Mouse (Mus musculus): ENCODE results near the gene Rab1a.
"Not testable (repeated sequence)": the region's sequence is repeated elsewhere in the genome, so short reads cannot be mapped to it uniquely, and the experiment has no call there.

Rab1a gene

DNA sequence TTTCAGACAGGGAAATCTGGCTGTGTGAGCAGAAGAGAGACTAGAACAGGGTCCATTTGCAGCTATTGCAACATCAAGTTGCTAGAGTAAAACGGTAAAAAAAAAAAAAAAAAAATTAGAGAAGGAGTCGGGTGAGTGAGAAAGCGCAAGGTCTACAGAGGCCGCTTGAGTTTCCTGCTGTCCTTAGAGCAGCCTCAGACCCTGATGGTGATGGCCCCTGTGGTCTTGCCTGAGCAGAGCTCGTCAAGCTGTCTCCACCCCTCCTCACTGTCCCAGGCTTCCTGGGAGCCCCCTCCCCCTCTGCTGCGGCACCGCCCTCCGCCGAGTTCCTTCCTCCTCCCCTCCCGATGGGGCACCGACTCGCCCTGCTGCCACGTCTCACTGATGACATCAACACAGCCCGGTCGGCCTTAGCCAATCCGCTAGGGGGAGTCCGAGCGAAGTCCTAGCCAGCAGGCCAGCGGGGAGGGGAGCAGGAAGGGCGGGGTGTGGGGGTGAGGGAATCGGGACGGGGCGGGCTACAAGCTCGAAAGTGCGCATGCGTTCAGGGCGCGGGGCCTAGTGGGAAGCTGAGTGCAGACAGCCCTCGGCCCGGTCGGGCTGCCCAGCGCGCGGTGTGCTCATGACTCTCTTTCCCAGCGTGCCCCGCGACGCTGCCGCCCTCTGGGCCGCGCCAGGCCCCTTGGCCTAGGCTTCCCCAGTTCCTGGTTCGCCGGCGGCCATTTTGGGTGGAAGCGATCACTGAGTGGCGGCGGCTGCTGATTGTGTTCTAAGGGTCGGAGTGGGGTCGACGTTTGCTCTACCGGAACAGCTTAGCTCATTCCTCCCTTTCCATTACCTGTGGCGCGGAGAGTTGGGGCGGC lies at the start of gene Rab1a:
Gene Rab1a, plus strand, starts transcription at position 720 of the 863 bp plus-strand sequence.
- DNase-seq (ENCODE audit: low spot score in 2 of 2), result peak; percentile 99 to 100

DNA sequence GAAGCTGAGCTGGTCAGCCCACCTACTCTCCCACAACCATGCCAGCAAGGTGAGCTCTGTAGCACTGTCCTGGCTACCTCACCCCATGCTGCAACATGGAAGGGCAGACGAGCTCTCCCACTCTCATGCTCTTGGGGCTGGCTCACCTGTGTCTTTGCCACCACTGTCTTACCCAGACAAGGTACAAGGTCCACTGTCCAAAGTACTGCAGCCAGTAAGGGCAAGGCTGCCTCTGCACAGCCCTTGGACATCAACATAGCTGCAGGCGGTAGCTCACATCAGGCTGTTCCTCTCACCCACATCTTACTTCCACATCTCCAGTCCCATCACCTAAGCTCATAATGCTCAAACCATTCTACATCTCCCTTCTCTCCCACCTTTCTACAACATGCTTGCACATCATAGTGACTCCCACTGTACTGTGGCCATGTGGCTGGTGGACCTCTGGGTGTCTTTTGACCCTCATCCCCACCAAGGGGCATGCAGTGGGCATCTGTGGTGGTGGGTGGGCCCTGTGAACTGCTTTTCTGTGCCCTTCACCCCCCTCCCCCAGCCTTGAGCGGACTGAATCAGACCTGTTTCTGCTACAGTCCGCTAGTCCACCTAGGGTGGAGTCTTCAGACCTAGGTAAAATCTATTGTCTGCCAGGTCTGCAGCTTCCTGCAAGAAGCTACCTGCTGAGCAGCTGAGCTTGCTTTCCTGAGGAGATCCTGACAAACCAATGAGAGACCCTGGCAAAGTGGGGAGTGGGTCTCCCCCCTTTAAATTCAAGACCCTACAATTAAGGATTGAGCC lies 48.9 kb upstream of the Rab1a start:
- no peak for DNase-seq (ENCODE audit: low spot score in 2 of 2)

GRCm38 (mm10) chr11:20153542-20153941 lies 47.7 kb upstream of the Rab1a start:
- DNase-seq (ENCODE audit: low spot score in 2 of 2), result not testable (repeated sequence)

- no peak for DNase-seq (ENCODE audit: low spot score in 2 of 2)
Observed at GRCm38 (mm10) chr11:20158879-20159278, 42.4 kb upstream of the Rab1a start.

DNA sequence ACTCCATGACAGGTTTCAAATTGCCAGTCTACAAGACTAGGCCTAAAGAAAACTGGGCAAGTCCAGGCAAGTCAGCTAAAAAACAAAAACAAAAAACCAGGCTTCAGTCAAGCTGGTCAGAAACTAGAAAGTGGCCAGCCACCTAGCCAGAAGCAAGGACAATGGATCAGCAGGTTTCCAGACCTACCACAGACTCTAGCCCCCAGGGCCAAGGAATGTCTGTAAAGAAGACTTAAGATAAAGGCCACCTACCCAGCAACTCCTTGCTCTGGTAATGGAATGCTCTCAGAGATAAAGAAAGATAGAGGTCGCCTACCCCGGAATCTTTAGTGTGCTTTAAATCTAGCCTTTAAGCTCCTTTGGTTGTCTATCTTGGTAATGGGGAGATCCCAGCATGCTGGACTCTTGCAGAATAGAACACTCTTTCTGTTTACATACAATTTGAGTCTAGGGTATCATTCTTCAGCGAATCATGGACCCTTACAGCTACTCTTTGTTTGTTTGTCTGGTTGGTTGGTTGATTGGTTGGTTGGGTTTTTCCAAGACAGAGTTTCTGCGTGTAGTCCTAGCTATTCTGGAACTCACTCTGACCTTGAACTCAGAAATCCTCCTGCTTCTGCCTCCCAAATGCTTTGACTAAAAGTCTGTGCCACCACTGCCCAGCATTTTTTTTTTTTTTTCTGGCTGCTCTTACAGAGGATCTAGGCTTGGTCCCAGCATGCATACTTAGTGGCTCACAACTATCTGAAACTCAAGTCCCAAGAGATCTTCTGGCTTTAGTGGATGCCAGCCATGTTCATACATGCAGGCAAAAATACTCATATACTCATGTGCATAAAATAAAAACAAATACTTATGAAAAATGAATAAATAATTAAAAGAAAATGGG lies 36.0 kb upstream of the Rab1a start:
- no peak for DNase-seq (ENCODE audit: low spot score in 2 of 2)

DNA sequence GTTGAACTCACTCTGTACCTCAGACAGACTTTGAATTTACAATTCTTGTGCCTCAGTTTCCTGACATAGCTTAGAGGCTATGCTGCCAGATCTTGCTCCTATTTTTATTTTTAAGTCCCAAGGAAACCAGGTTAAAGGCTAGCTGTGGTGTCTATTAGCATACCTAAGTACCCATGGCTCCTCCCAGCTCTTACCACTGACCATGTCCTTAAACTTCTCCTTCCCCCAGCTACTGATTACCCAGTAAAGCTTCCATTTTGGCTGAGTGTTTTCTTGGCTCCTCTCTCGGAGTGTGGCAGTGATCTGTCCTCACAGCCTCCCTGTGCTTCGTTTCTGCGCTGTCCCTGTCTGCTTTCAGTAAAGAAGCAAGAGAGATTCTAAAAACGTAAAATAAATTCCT lies 35.2 kb upstream of the Rab1a start:
- no peak for DNase-seq (ENCODE audit: low spot score in 2 of 2)

- not testable (repeated sequence) for DNase-seq (ENCODE audit: low spot score in 2 of 2)
Observed at GRCm38 (mm10) chr11:20166476-20166875, 34.8 kb upstream of the Rab1a start.

DNA sequence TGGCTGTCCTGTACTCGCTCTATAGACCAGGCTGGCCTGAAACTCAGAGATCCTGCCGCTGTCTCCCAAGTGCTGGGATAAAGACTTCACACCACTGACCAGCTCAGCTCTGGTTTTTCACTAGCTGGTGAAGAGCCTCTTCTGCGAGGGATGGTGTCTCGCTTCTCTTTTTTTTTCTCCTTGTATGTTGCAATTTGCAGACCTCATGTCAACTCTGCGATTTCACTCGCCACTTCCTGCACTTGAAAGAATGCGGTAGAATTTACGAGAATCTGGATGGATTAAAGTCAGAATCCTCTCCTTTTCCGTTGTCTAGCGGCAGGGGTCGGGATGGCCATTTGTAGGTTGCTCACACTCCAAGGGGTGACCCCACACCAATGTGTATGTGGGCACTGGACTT lies 32.3 kb upstream of the Rab1a start:
- DNase-seq (ENCODE audit: low spot score in 2 of 2), result no peak

- DNase-seq (ENCODE audit: low spot score in 2 of 2), result no peak
Observed at GRCm38 (mm10) chr11:20187271-20187670, 14.0 kb upstream of the Rab1a start.

- DNase-seq (ENCODE audit: low spot score in 2 of 2), result no peak
Observed at GRCm38 (mm10) chr11:20193100-20193736, 8.0 kb upstream of the Rab1a start.

GRCm38 (mm10) chr11:20201661-20202101 lies 449 bp downstream of the Rab1a start:
- peak in 1 of 2 experiments; percentile 43 for DNase-seq (ENCODE audit: low spot score in 2 of 2)

- DNase-seq (ENCODE audit: low spot score in 2 of 2), result no peak
Observed at GRCm38 (mm10) chr11:20202299-20203011, 1.2 kb downstream of the Rab1a start.

DNA sequence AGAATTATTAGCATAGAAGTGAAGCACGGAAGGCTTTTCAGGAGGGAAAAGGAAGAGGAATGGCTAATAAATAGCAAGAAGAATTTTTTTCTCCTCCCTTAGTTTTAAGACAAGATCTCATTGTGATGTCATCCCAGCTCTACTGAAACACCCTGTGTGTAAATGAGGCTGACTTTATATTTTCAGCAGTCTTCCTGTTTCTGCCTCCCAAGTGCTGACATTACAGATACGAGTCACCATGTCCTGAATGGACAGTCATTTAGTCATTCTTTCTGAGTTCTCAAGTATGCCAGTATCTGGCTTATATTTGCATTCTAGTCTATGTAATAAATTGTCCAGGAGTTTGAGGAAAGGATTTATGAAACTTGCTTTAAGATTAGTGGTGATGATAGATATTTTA lies 3.1 kb downstream of the Rab1a start:
- DNase-seq (ENCODE audit: low spot score in 2 of 2), result no peak

- no peak for DNase-seq (ENCODE audit: low spot score in 2 of 2)
Observed at GRCm38 (mm10) chr11:20204870-20205446, 3.7 kb downstream of the Rab1a start.

DNA sequence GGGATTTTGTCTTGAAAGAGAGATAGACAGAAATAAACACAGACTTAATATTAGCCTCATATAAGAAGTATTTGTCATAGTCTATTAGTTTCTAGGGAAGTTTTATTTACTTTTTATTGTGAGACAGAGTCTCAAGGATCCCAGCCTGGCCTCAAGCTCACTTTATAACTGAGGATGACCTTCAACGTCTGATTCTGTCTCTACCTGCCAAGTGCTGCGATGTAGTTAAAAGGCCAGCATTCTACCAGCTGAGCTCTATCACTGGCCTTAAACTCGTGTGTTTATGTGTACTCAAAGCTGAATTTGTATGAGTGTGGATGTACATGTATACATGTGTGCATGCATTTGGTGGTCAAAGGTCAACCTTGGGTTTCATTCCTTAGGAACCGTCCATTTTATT lies 4.3 kb downstream of the Rab1a start:
- no peak for DNase-seq (ENCODE audit: low spot score in 2 of 2)

DNA sequence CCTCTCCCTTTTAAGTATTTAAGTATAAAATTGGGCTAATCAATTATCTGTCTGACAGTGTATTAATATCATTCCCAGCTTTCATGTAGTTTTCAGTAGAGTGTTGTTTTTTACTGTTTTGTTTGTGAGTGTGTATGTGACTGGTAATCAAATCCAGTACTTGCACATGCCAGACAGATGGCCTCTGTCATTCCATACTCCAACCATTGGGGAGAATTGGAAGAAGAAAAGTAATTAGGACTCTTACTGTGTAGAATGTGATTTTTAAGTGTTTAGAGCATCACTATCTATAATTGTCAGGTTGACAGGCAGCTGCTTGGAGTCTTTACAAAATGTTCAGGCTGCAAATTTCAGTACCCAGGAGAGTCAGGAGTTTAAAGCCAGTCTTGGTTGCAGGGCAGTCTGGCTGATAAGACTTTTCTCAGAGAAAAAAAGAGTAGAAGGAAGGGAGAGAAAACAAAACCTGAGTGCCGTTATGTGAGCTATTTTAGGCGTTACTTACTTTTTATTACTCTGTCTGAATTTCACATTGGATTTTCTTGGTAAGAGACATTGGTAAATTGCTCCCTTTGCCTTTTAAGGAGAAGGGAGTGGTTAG lies 5.5 kb downstream of the Rab1a start:
- DNase-seq (ENCODE audit: low spot score in 2 of 2), result no peak

- DNase-seq (ENCODE audit: low spot score in 2 of 2), result no peak
Observed at GRCm38 (mm10) chr11:20207589-20207988, 6.4 kb downstream of the Rab1a start.

DNA sequence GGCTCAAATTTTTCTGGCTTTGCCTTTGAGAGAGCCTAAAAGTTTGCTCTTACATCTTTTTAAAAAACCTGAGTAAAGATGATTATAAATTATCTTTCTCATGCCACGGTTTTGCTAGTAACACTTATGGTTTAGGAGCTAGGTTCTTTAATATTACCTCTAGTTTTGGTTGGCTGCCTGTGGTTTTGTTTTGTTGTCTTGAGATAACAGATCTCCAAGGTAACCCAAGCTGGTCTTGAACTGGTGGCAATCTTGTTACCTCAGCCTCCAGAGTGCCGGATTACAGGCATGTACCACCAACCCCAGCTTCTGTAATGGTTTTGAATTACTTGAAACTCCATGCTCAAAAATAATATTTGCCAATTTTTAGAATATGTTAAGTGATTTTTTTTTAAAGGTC lies 10.6 kb downstream of the Rab1a start:
- no peak for DNase-seq (ENCODE audit: low spot score in 2 of 2)

DNA sequence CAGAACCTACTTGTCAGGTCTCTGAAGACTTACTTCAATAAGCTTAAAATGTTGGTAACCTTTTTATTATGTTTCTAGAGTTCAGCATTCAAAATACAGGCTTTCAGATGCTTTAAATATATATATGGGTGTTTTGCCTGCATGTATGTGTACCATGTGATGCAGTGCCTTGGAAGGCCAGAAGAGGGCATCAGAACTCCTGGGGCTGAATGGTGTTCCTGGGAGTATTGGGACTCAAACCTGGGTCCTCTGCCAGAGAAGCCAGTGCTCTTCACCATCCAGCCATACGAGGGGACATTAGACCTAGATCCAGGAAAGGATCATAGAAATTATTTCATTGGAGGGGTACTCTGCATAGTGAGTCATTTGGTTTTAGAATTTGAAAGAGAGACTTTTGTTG lies 13.5 kb downstream of the Rab1a start:
- no peak for DNase-seq (ENCODE audit: low spot score in 2 of 2)

GRCm38 (mm10) chr11:20216415-20216814 lies 15.2 kb downstream of the Rab1a start:
- no peak for DNase-seq (ENCODE audit: low spot score in 2 of 2)

All from left cerebral cortex, adult 9 months (tissue).